Mouse (Mus musculus) C2C12 (cell line): ENCODE measurements around the gene Cit.

Source experiments
- CTCF ChIP-seq: IDR thresholded peaks from one replicate; pipeline ENCODE4 v1.5.1; 2011; ENCODE audit not compliant: control insufficient read depth, insufficient read depth, insufficient read length
- MAX ChIP-seq: IDR thresholded peaks from one replicate; pipeline ENCODE4 v1.6.1; 2011; ENCODE audit warnings: mild to moderate bottlenecking, control low read depth
- MYOD1 ChIP-seq: IDR thresholded peaks from one replicate; pipeline ENCODE4 v1.6.1; 2011; ENCODE audit warnings: low read depth; ENCODE audit not compliant: control insufficient read depth, insufficient read length
- MYOG ChIP-seq: IDR thresholded peaks from one replicate; pipeline ENCODE4 v1.6.1; 2011; ENCODE audit not compliant: control insufficient read depth, insufficient read length; ENCODE audit errors: extremely low read depth

DNA sequence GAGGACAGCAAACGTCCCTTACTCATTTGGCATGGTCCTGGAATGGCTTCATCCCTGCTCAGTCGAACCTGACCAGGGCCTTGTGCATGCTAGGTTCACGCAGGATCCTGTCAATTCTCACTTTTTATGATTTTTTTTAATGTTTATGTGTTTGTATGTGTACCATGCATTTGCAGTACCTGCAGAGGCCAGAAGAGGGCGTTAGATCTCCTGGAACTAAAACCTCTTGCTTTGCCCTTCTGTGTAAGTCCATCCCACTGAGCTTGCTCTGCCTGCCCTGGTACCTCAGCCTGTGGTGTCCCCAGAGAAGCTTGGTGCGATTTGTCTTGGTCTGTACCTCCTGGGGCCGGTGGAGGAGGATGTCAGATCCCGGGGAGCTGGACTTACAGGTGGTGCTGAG is 105.9 kb downstream of the Cit start:
- no peak for TF ChIP-seq MYOD1
- TF ChIP-seq CTCF = no peak
- no peak for TF ChIP-seq MYOG
- TF ChIP-seq MAX = no peak
